Mouse (Mus musculus): ENCODE measurements around the gene Notch3. TPM values are rescaled to one million over a fixed set of nuclear protein-coding genes. Genes with fewer than 3 reads are reported as not detected.

The Notch3 gene
- polyA plus RNA-seq, 2 experiments = 0.22 to 0.66 TPM

DNA sequence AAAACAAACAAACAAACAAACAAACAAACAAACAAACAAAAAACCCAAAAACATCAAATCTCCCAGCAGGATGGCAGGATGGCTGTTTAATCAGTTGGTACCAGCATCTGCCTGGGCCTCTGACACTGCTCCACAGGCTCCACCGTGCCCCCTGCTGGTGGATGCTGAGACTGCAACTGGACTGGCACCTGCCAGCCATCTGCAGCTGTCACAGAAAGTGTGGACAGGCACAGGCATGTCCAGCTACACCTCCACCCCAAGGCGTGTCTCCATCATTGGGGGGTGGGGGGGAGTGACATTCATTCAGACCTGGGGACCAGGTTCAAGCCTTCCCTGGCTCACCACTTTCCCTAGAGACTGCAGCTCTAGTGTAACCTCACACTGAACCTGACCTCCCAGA is 93.3 kb downstream of the Notch3 start:
- no peak overlapping the region for H3K9ac ChIP-seq (replicated peaks)
- H3K27me3 ChIP-seq (ENCODE audit: control insufficient read depth, insufficient read depth, low read length) = no peaks in the 10 kb centered on the region
- peaks cover 0 to 11% of the 10 kb centered on the region in 2 experiments; a peak in 3 of 4 replicates for H3K4me1 ChIP-seq (replicated peaks; ENCODE audit: control insufficient read depth in 2 of 2, insufficient read depth in 2 of 2, low read length in 1 of 2)
- H3K4me3 ChIP-seq (ENCODE audit: insufficient read depth in 1 of 2, low read depth in 2 of 2, low read length in 2 of 2) = no peak overlapping the region
- DNase-seq (ENCODE audit: low read depth in 3 of 3, low spot score in 3 of 3) (peak; percentile 52 to 62 (median 53)), ATAC-seq (ENCODE audit: insufficient read depth) (peak; percentile 42; the same call in 1 of the 2 replicates)
- H3K36me3 ChIP-seq (replicated peaks; ENCODE audit: control insufficient read depth, insufficient read depth, low read depth) = no peaks in the 10 kb centered on the region
- 0% methylated on average over 2 of the region's 2 CpGs for WGBS (ENCODE audit: insufficient replicate concordance)
- no peak overlapping the region for H3K27ac ChIP-seq
- no peaks in the 10 kb centered on the region for H3K9me3 ChIP-seq (ENCODE audit: control insufficient read depth, low read length)
- H3K4me2 ChIP-seq (ENCODE audit: low read depth) = no peak overlapping the region
- TF ChIP-seq EP300 (IDR thresholded peaks at IDR 0.05; ENCODE audit: low read depth) (no peak), CTCF (IDR thresholded peaks at IDR 0.05; ENCODE audit: low read depth) (peak; percentile 100)

Other genes starting within 250 kb of the Notch3 start
- gene Rrp1b, start 130.8 kb downstream of the Notch3 start, polyA plus RNA-seq (2012; rRNA removed) = 5.2 and 9.1 TPM in 2 replicates
- 17.7 and 22.1 TPM in 2 replicates for gene Rrp1b, start 130.8 kb downstream of the Notch3 start, polyA plus RNA-seq (2014; fragmentation: Nextera tagmentation; extraction: Ambion mirVana)
- gene Hsf2bp, start 130.5 kb downstream of the Notch3 start, polyA plus RNA-seq (2012; rRNA removed) = 0.07 and 0.23 TPM in 2 replicates
- gene Hsf2bp, start 130.5 kb downstream of the Notch3 start, polyA plus RNA-seq (2014; fragmentation: Nextera tagmentation; extraction: Ambion mirVana) = 0.10 and 0.28 TPM in 2 replicates
- 0.08 and 0.13 TPM in 2 replicates for gene Ephx3, start 22.7 kb upstream of the Notch3 start, polyA plus RNA-seq (2012; rRNA removed)
- not detected in 2 replicates for gene Ephx3, start 22.7 kb upstream of the Notch3 start, polyA plus RNA-seq (2014; fragmentation: Nextera tagmentation; extraction: Ambion mirVana)
- gene Brd4, start 117.9 kb upstream of the Notch3 start, polyA plus RNA-seq (2012; rRNA removed) = 11.9 and 15.0 TPM in 2 replicates
- gene Brd4, start 117.9 kb upstream of the Notch3 start, polyA plus RNA-seq (2014; fragmentation: Nextera tagmentation; extraction: Ambion mirVana) = 26.4 and 33.0 TPM in 2 replicates
- gene Akap8, start 154.4 kb upstream of the Notch3 start, polyA plus RNA-seq (2012; rRNA removed) = 19.4 and 26.8 TPM in 2 replicates
- gene Akap8, start 154.4 kb upstream of the Notch3 start, polyA plus RNA-seq (2014; fragmentation: Nextera tagmentation; extraction: Ambion mirVana) = 12.3 and 12.6 TPM in 2 replicates
- 24.1 and 35.4 TPM in 2 replicates for gene Akap8l, start 183.8 kb upstream of the Notch3 start, polyA plus RNA-seq (2012; rRNA removed)
- gene Akap8l, start 183.8 kb upstream of the Notch3 start, polyA plus RNA-seq (2014; fragmentation: Nextera tagmentation; extraction: Ambion mirVana) = 18.9 and 23.5 TPM in 2 replicates
- 9.8 and 10.7 TPM in 2 replicates for gene Wiz, start 222.6 kb upstream of the Notch3 start, polyA plus RNA-seq (2012; rRNA removed)
- gene Wiz, start 222.6 kb upstream of the Notch3 start, polyA plus RNA-seq (2014; fragmentation: Nextera tagmentation; extraction: Ambion mirVana) = 5.5 and 7.8 TPM in 2 replicates
- gene Rasal3, start 236.7 kb upstream of the Notch3 start, polyA plus RNA-seq (2012; rRNA removed) = 2.0 and 2.1 TPM in 2 replicates
- gene Rasal3, start 236.7 kb upstream of the Notch3 start, polyA plus RNA-seq (2014; fragmentation: Nextera tagmentation; extraction: Ambion mirVana) = 2.2 and 2.3 TPM in 2 replicates